Mouse (Mus musculus): ENCODE data around the gene Gabbr1. TPM values are rescaled to one million over a fixed set of nuclear protein-coding genes. Genes with fewer than 3 reads are reported as not detected.

Gabbr1 gene
- 15.7 TPM for polyA plus RNA-seq (2017; shearing (Covaris generic))

GRCm38 (mm10) chr17:37045611-37046311 lies at the start of gene Gabbr1:
Gene Gabbr1, plus strand, starts transcription at chr17:37045966.

DNA sequence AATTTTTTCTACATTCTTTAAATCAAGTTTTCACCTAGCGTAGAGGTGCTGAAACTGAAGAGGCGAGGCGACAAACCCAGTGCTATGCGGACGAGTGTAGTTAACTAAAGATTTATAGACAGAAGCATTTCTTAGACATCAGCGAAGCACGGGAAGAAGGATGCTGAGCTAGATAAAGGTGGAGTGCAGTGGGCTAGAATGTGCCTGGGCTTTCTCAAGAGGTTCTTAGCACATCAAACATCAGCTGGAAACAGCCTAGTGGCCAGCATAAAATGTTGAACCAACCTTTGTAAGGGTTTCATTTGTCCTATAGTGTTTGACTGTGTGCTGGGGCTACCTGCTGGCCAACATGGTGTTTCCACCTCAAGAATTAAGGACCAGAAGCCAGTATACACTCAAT lies 44.9 kb upstream of the Gabbr1 start, which contains the start of gene Zfp57:
TSS of gene Zfp57 (plus strand) at position 301 of the 400 bp plus-strand sequence.

DNA sequence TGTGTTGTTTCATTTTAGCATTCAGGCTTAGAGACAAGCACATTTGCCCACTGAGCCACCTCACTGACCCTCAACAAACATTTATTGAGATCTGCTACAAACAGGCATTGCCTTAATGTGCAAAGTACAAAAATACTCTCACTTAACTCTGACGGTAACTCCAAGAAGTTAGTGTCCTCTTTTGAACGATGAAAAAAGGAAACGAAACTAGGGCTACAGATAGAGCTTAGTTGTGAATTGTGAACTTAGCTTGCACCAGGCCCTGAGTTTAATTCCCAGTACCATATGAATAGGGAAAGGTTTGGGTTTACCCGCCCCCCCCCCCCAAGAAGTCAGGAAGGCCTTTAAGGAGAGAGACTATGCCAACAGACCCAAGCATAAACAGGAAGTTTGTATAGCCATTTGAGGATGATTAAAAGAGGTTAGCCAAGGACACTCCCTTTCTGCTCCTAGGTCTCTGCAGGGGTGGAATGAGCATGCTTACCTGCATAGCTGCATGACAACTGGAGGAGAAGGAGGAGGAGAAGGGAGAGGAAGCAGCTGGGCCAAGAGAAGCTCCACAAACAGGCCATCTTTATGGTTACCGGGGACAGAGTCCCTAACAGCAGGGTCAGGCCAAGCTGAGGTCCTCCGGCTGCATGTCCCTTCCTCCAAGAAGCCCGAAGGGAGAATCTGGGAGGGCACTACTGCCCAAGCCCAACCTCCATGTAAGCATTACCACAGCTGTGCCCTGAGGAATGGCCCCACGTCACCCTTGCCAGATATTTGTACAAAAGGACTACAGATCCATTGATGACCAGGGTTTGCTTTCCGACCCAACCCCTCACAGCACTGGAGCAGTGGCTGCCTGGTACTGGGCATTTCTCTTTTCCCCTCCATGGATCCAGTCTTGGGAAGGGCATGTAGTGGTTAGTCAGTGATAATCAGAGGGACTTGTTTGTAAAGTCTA lies 22.9 kb upstream of the Gabbr1 start, which contains the start of gene Mog:
TSS of gene Mog (minus strand) at position 771 of the 949 bp plus-strand sequence.

DNA sequence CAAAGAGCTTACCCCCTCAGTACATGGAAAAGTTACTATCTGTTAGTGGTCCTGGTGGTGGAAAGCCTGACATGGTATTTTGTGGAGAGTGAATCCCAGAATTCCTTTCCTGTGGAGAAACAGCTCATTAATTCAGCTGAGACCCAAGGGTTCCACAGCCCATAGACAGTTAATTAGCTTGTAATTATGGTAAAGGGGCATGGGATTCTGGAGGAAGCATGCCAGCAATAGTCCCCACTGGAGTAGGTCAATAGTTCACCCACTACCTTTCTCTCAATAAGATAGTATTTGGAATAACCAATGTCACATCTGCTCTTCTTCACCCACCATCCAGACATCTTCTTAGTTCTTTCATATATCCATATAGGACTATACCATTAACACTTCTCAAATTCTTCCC lies 42.6 kb downstream of the Gabbr1 start, which contains the start of gene Olfr90:
TSS of gene Olfr90 (minus strand) at position 101 of the 400 bp plus-strand sequence.

GRCm38 (mm10) chr17:37098178-37098577 lies 52.4 kb downstream of the Gabbr1 start, which contains the start of gene Olfr91:
Gene Olfr91, minus strand, starts transcription at chr17:37098278.

GRCm38 (mm10) chr17:37119988-37120387 lies 74.2 kb downstream of the Gabbr1 start, which contains the start of gene Olfr92:
Gene Olfr92, minus strand, starts transcription at chr17:37120088.

Other genes with a start within 250 kb of the Gabbr1 start
- not detected for gene H2-M10.6, start 233.8 kb upstream of the Gabbr1 start, polyA plus RNA-seq (2017; shearing (Covaris generic))
- 141 TPM for gene Trim26, start 208.8 kb upstream of the Gabbr1 start, polyA plus RNA-seq (2017; shearing (Covaris generic))
- gene Trim15, start 178.8 kb upstream of the Gabbr1 start, polyA plus RNA-seq (2017; shearing (Covaris generic)): 0.26 TPM
- gene Trim10, start 176.4 kb upstream of the Gabbr1 start, polyA plus RNA-seq (2017; shearing (Covaris generic)): not detected
- not detected for gene Trim40, start 155.8 kb upstream of the Gabbr1 start, polyA plus RNA-seq (2017; shearing (Covaris generic))
- gene Trim31, start 147.8 kb upstream of the Gabbr1 start, polyA plus RNA-seq (2017; shearing (Covaris generic)): not detected
- 0.53 TPM for gene Rnf39, start 103.0 kb upstream of the Gabbr1 start, polyA plus RNA-seq (2017; shearing (Covaris generic))
- 108 TPM for gene Ppp1r11, start 94.2 kb upstream of the Gabbr1 start, polyA plus RNA-seq (2017; shearing (Covaris generic))
- gene Znrd1, start 87.4 kb upstream of the Gabbr1 start, polyA plus RNA-seq (2017; shearing (Covaris generic)): 99.8 TPM
- 1.2 TPM for gene Znrd1as, start 87.4 kb upstream of the Gabbr1 start, polyA plus RNA-seq (2017; shearing (Covaris generic))
- not detected for gene 2410137M14Rik, start 64.7 kb upstream of the Gabbr1 start, polyA plus RNA-seq (2017; shearing (Covaris generic))
- not detected for gene H2-M5, start 56.4 kb upstream of the Gabbr1 start, polyA plus RNA-seq (2017; shearing (Covaris generic))
- not detected for gene Zfp57, start 44.8 kb upstream of the Gabbr1 start, polyA plus RNA-seq (2017; shearing (Covaris generic))
- gene Mog, start 22.6 kb upstream of the Gabbr1 start, polyA plus RNA-seq (2017; shearing (Covaris generic)): not detected
- 0.16 TPM for gene Olfr90, start 42.5 kb downstream of the Gabbr1 start, polyA plus RNA-seq (2017; shearing (Covaris generic))
- not detected for gene Olfr91, start 52.3 kb downstream of the Gabbr1 start, polyA plus RNA-seq (2017; shearing (Covaris generic))
- not detected for gene Olfr92, start 74.1 kb downstream of the Gabbr1 start, polyA plus RNA-seq (2017; shearing (Covaris generic))
- gene Olfr93, start 115.5 kb downstream of the Gabbr1 start, polyA plus RNA-seq (2017; shearing (Covaris generic)): not detected
- gene Ubd, start 147.9 kb downstream of the Gabbr1 start, polyA plus RNA-seq (2017; shearing (Covaris generic)): not detected
- gene Olfr94, start 155.0 kb downstream of the Gabbr1 start, polyA plus RNA-seq (2017; shearing (Covaris generic)): not detected
- not detected for gene Olfr95, start 167.2 kb downstream of the Gabbr1 start, polyA plus RNA-seq (2017; shearing (Covaris generic))
- gene Olfr96, start 174.2 kb downstream of the Gabbr1 start, polyA plus RNA-seq (2017; shearing (Covaris generic)): not detected
- gene Olfr97, start 191.4 kb downstream of the Gabbr1 start, polyA plus RNA-seq (2017; shearing (Covaris generic)): not detected
- gene Olfr98, start 217.8 kb downstream of the Gabbr1 start, polyA plus RNA-seq (2017; shearing (Covaris generic)): not detected
- 73.9 TPM for gene H2-M3, start 224.3 kb downstream of the Gabbr1 start, polyA plus RNA-seq (2017; shearing (Covaris generic))
- gene Olfr99, start 237.5 kb downstream of the Gabbr1 start, polyA plus RNA-seq (2017; shearing (Covaris generic)): 1.3 TPM